Mouse (Mus musculus): ENCODE results near the gene Ugt8a. TPM values are rescaled to one million over a fixed set of nuclear protein-coding genes. Genes with fewer than 3 reads are reported as not detected.

The Ugt8a gene
- total RNA-seq, 2 experiments from 2014 or later: not detected

DNA sequence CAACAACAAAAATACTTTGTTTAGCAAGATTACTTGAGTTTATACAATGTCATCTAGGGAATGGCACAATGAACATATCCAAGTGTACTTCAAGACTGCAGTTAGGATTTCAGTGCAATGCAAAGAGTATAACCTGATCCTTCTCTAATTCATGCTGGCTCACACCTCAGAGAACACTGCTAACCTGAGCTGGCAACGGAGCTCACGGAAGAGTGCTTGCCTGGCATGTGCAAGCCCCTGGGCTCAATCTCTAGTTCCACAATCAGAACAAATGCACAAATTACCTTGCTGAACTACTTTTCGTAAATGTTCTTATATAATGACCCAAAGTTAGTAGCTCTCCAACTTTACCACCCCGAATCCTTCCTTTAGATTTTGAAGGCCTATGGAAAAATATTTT, 68.5 kb downstream of the Ugt8a start:
- DNase-seq (ENCODE audit: low spot score in 2 of 2): no peak

GRCm38 (mm10) chr3:125861601-125862000, 76.8 kb downstream of the Ugt8a start:
- DNase-seq (ENCODE audit: low spot score in 2 of 2): no peak

DNA sequence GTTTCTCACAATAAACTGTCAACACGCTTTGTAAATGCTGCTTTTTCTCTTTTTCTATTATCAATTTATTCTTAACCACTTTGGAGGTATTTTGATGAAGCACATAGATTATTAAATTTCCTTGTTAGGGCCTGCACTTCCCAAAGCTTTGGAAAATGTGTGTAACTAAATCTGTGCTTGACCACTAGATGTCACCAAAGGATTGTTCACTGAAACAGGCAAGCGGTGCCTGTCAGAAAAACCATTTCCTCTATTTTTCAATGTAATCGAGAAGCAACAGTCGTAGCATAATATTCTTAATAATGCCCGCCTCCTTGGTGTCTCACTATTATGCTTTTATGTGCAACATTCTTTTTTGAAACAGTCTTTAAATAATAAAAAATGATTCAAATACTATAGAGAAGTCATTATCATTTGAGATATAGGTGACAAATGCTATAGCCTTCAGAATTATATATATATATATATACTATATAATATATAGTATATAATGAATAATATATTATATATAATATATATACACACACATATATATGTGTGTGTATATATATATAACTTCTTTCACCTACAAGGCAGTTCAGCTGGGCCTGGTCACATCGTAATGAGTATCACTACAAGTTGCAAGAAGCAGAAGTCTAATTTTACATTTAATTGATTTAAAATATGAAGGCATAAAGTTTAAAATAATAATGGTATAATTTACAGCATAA, 89.1 kb downstream of the Ugt8a start:
- DNase-seq (ENCODE audit: low spot score in 2 of 2): peak in 1 of 2 experiments; percentile 4

GRCm38 (mm10) chr3:125828051-125828450, 110.4 kb downstream of the Ugt8a start:
- no peak for DNase-seq (ENCODE audit: low spot score in 2 of 2)

DNA sequence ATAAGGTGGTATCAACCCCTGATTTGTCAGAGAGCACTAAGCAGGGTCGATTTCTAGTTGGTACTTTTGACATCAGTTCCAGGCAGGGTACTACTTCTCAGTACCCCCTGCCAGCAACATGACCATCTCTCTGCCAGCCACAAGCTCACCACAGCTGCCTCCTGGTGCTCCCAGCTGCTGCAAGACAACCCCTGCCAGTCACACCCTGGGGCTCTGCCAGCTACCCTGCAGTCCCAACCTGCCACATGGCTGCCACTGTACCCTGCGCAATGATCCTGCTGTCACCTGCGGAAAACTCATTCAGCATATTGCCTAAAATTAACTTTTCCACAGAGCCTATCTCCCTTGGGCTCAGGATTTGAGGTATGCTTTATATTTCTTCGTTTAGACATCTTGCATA, 111.2 kb downstream of the Ugt8a start:
- DNase-seq (ENCODE audit: low spot score in 2 of 2): no peak

DNA sequence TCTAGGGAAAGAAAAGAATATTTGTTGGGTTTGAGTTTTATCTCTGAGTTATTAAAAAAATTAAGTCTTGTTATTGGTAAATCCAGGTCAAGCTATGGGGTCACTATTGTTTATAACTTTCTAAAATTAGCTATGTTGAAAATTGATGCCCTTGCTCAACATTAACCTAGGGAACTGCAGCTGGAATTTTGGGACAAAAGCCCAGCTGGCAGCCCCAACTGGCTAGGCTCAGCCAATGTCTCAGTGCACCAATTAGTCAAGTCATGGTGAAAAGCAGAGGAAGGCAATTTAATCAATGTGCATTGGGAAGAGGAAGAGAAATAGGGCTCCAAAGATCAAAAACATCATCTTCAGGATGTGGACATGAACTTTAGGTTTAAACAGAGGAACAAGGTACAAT, 118.7 kb downstream of the Ugt8a start:
- no peak for DNase-seq (ENCODE audit: low spot score in 2 of 2)

All from adrenal gland, adult 18-20 months (tissue).